Mouse (Mus musculus) E14TG2a.4 (cell line): ENCODE data around the gene Anks1b.

Experiments
- H3K27me3 ChIP-seq: 2 replicates; pipeline ENCODE4 v1.6.1; 2014; ENCODE audit warnings: low read length, control low read depth; ENCODE audit not compliant: insufficient read depth
- H3K36me3 ChIP-seq: 2 replicates; pipeline ENCODE4 v1.6.1; 2014; ENCODE audit warnings: low read length, control low read depth; ENCODE audit not compliant: insufficient read depth
- H3K4me1 ChIP-seq: replicated peaks from 2 replicates; pipeline ENCODE4 v1.6.1; 2014; ENCODE audit warnings: low read depth, low read length, control low read depth
- H3K4me3 ChIP-seq: replicated peaks from 2 replicates; pipeline ENCODE4 v1.5.1; 2014; ENCODE audit warnings: mild to moderate bottlenecking, low read length
- H3K9me3 ChIP-seq: 2 replicates; pipeline ENCODE4 v1.6.1; 2014; ENCODE audit warnings: low read length, control low read depth
- CTCF ChIP-seq: conservative IDR thresholded peaks from 2 replicates; pipeline ENCODE4 v1.5.1; 2014; ENCODE audit warnings: low read length
- NANOG ChIP-seq: IDR thresholded peaks from 2 replicates; pipeline ENCODE4 v1.6.1; 2014; ENCODE audit warnings: borderline replicate concordance, low read length, mixed read lengths
- POU5F1 ChIP-seq: IDR thresholded peaks from 2 replicates; pipeline ENCODE4 v1.6.1; 2014; ENCODE audit warnings: low read length, borderline replicate concordance

The Anks1b gene

GRCm38 (mm10) chr10:90077930-90078329 is 204.6 kb downstream of the Anks1b start:
- Histone ChIP-seq H3K27me3 (no peaks in the 10 kb centered on the region), H3K4me1 (no peaks in the 10 kb centered on the region), H3K9me3 (no peaks in the 10 kb centered on the region), H3K4me3 (no peak overlapping the region), H3K36me3 (no peaks in the 10 kb centered on the region)
- no peak for TF ChIP-seq CTCF
- TF ChIP-seq NANOG, result no peak
- TF ChIP-seq POU5F1, result no peak

GRCm38 (mm10) chr10:90081151-90081550 is 207.8 kb downstream of the Anks1b start:
- no peaks in the 10 kb centered on the region for H3K36me3 ChIP-seq
- H3K27me3 ChIP-seq, result no peaks in the 10 kb centered on the region
- H3K4me1 ChIP-seq, result no peaks in the 10 kb centered on the region
- no peaks in the 10 kb centered on the region for H3K9me3 ChIP-seq
- no peak overlapping the region for H3K4me3 ChIP-seq
- no peak for TF ChIP-seq NANOG
- no peak for TF ChIP-seq POU5F1
- no peak for TF ChIP-seq CTCF

- Histone ChIP-seq H3K36me3 (no peaks in the 10 kb centered on the region), H3K9me3 (no peaks in the 10 kb centered on the region), H3K27me3 (no peaks in the 10 kb centered on the region), H3K4me1 (no peaks in the 10 kb centered on the region), H3K4me3 (no peak overlapping the region)
- TF ChIP-seq POU5F1, result no peak
- no peak for TF ChIP-seq NANOG
- peak; percentile 66 for TF ChIP-seq CTCF
Measured at GRCm38 (mm10) chr10:90081630-90082029, 208.3 kb downstream of the Anks1b start.

- no peaks in the 10 kb centered on the region for H3K27me3 ChIP-seq
- peaks cover 5% of the 10 kb centered on the region for H3K4me1 ChIP-seq
- no peaks in the 10 kb centered on the region for H3K9me3 ChIP-seq
- no peak for TF ChIP-seq POU5F1
- no peak for TF ChIP-seq CTCF
- TF ChIP-seq NANOG, result no peak
- H3K36me3 ChIP-seq, result no peaks in the 10 kb centered on the region
- H3K4me3 ChIP-seq, result no peak overlapping the region
Measured at GRCm38 (mm10) chr10:90093877-90094276, 220.6 kb downstream of the Anks1b start.

- no peak overlapping the region for H3K4me3 ChIP-seq
Measured at GRCm38 (mm10) chr10:90112662-90113061, 239.4 kb downstream of the Anks1b start.

GRCm38 (mm10) chr10:90116867-90117266 is 243.6 kb downstream of the Anks1b start:
- no peaks in the 10 kb centered on the region for H3K9me3 ChIP-seq
- no peak overlapping the region for H3K4me3 ChIP-seq
- H3K4me1 ChIP-seq, result no peaks in the 10 kb centered on the region
- TF ChIP-seq POU5F1 (no peak), NANOG (no peak), CTCF (no peak)
- H3K36me3 ChIP-seq, result no peaks in the 10 kb centered on the region
- no peaks in the 10 kb centered on the region for H3K27me3 ChIP-seq

More at GRCm38 (mm10) chr10:90112662-90113061, 239.4 kb downstream of the Anks1b start:
- Histone ChIP-seq H3K9me3 (no peaks in the 10 kb centered on the region), H3K27me3 (no peaks in the 10 kb centered on the region), H3K4me1 (no peaks in the 10 kb centered on the region), H3K36me3 (no peaks in the 10 kb centered on the region)
- TF ChIP-seq NANOG, result no peak
- TF ChIP-seq POU5F1, result no peak
- TF ChIP-seq CTCF, result no peak

GRCm38 (mm10) chr10:90117836-90118235 is 244.5 kb downstream of the Anks1b start:
- no peak overlapping the region for H3K4me3 ChIP-seq
- no peaks in the 10 kb centered on the region for H3K36me3 ChIP-seq
- H3K4me1 ChIP-seq, result no peaks in the 10 kb centered on the region
- no peaks in the 10 kb centered on the region for H3K9me3 ChIP-seq
- H3K27me3 ChIP-seq, result no peaks in the 10 kb centered on the region
- TF ChIP-seq POU5F1, result no peak
- no peak for TF ChIP-seq CTCF
- no peak for TF ChIP-seq NANOG

GRCm38 (mm10) chr10:90137538-90137937 is 264.2 kb downstream of the Anks1b start:
- no peak overlapping the region for H3K4me3 ChIP-seq
- H3K36me3 ChIP-seq, result no peaks in the 10 kb centered on the region
- TF ChIP-seq NANOG, result peak; percentile 74
- no peak for TF ChIP-seq CTCF
- no peak for TF ChIP-seq POU5F1
- H3K9me3 ChIP-seq, result peaks cover 21% of the 10 kb centered on the region
- H3K4me1 ChIP-seq, result no peaks in the 10 kb centered on the region; the same call in 1 of the 2 replicates
- H3K27me3 ChIP-seq, result no peaks in the 10 kb centered on the region

GRCm38 (mm10) chr10:90140947-90141346 is 267.6 kb downstream of the Anks1b start:
- Histone ChIP-seq H3K4me3 (no peak overlapping the region), H3K9me3 (peaks cover 1% of the 10 kb centered on the region), H3K27me3 (no peaks in the 10 kb centered on the region), H3K4me1 (no peaks in the 10 kb centered on the region), H3K36me3 (no peaks in the 10 kb centered on the region)
- TF ChIP-seq POU5F1 (no peak), NANOG (no peak), CTCF (no peak)
